Mouse (Mus musculus) heart, adult 9 months (tissue): ENCODE data around the gene Hist1h4j.
A peak's percentile ranks its signal among the peaks of the same experiment; 100 is the strongest.
"Not testable (repeated sequence)": the region's sequence is repeated elsewhere in the genome, so short reads cannot be mapped to it uniquely, and the experiment has no call there.

Experiments
- DNase-seq, 2 experiments: peaks; one replicate each; pipeline ENCODE4 v3.0.0; 2022; ENCODE audit warnings: low spot score in 2 of 2

Hist1h4j gene

DNA sequence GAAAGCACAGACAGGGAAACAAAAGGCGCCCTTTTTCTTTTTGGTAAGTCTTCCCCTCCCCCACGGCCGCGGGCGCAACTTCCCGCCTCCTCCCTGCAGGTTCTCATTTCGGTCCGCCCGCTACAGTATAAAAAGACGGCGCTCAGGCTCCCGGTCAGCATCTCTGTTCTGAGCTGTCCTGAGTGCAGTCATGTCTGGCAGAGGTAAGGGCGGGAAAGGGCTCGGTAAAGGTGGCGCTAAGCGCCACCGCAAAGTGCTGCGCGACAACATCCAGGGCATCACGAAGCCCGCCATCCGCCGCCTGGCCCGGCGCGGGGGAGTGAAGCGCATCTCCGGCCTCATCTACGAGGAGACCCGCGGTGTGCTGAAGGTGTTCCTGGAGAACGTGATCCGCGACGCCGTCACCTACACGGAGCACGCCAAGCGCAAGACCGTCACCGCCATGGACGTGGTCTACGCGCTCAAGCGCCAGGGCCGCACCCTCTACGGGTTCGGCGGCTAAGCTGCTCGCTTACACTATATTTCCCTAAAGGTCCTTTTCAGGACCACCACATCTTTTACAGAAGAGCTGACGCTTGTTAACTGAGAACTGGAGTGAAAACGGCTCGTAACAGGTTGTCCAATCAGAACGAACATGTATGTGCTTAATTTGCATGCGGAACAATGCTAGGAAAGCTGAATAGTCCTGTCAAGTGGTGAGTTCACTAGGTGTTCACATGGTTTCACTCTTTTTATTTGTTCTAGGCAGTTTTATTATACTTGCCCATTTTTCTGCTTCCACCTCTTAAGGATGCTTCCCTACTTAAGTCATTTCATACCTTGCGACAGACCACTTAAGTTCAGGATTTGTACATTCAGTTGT lies at the start of gene Hist1h4j:
TSS of gene Hist1h4j (plus strand) at position 159 of the 862 bp plus-strand sequence.
- peak; percentile 39 to 61 for DNase-seq

DNA sequence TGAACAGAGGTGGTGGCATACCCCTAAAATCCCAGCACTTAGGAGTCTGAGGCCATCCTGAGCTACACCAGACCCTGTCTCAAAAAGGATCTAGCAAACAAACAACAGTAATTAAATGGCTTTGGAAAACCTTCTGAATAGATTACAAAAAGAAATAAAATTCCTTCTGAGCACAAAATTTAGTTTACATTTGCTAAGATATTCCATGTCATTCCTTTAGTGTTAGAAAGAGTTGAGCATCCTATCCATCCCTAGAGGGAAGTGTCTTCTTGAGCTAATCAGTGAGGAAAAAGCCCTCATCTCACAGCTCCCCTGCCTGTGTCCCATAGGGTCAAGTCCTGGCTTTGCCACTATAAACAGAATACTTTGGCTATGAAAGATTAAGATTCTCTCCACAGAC lies 37.1 kb upstream of the Hist1h4j start, which contains the start of gene Olfr1359:
TSS of gene Olfr1359 (plus strand) at position 301 of the 400 bp plus-strand sequence.
- DNase-seq = no peak

DNA sequence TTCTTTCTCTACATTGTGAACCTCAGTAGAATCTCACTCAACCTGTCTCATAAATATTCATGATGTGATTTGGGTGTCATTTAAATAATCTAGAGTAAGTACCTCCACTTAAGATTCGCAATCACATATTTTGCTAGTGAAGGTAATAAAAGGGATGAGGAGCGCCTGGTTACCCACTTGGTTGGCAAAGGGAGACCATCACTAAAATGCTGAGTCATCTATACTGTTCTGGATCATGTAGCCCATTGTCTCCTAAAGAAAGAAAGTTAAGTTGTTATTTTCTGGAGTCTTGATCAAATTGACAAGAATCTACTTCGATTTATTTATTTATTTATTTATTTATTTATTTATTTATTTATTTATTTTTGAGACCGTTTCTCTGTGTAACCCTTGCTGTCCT lies 28.2 kb upstream of the Hist1h4j start:
- no peak for DNase-seq

DNA sequence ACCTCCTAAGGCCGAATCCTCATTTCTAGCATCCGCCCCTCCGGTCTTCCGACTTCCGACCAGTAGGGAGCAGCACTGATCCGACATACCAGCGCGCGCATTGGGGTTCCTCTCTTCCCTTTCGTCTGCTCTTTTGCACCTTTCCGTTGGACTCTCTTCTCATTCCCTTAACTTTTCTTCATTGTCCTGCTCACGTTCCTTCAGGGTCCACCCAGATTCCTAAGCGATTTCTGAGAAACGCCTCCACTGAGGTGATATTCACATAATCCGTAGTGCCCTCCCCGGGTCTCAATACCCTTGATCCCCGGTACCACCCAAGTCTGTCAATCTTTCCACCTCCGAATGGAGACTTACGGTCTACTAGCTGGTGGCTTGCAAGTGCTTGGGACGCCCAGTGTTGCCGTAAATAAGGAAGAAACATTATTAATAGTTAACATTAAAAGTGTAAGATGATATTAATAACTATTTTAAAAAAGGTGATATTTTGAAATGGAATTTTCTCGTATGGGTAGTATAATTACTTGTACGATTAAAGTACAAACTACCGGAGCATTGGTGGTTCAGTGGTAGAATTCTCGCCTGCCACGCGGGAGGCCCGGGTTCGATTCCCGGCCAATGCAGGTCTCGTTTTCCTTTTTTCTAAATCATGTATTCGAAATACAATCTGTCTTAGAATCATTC lies 24.7 kb upstream of the Hist1h4j start:
- peak; percentile 76 to 88 for DNase-seq

DNA sequence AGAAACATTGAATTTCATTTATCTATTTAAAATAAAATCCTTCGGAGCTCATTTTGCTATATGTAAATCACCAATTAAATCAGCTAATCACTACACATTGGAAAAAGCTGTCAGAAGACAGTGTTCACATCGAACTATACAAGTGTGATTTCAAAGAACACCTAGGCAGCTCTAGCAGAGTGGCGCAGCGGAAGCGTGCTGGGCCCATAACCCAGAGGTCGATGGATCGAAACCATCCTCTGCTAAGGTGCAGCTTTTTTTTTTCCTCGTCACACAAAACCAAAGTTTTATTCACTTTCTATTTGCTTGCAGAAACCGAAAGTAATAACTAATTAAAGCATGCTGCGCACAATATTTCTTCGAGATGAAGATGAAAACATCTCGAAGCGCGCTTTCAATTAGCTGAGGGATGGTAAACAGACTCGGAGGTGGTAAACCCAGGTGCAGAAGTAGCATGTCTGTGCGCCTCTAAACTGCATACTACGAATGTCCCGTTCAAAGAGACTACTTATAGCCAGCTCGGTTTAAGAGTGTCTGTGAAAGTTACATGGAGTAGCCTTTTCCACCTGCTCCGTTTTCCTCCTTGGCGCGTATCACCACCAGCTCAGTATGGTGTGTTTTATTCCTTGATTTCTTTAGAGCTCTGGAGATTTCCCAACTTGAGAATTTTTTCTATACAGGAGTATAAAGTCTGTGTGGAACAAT lies 23.9 kb upstream of the Hist1h4j start:
- DNase-seq = peak; percentile 56 to 83

DNA sequence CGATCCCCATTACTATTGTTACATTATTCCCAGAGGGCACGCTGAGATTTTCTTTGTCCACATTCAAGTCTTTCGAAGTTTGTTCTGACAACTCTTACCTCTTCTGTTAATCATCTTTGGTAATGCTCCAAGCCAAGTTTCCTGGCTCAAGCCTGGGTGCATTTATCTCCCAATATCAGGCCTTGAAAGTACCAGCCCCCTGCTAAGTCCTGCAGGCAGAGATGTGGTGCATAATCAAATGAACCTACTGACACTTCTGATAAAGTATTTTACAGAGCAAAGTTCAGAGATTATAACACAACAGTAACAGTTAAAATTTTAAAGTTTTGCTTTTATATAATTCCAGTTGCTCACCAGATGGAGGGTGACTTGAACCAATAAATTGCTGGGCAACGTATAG lies 23.2 kb upstream of the Hist1h4j start:
- no peak for DNase-seq

DNA sequence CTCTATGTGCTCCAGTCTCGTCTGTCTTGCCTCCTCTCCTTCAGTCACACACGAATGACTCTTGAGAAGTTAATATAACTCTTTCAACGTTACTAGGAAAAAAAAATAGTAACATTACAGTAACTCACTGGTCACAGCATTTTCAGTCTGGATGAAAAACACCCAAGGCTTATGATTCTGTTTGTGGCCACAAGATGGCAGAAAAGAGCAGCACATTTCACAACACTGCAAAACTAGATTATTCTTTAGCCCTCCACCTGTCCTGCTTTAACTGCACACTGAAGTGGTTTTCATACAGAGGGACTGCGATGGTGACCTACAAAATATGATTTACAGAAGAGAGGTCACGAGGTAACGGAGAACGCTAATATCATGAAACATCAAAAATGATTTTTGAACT lies 20.1 kb upstream of the Hist1h4j start:
- peak; percentile 23 to 65 for DNase-seq

DNA sequence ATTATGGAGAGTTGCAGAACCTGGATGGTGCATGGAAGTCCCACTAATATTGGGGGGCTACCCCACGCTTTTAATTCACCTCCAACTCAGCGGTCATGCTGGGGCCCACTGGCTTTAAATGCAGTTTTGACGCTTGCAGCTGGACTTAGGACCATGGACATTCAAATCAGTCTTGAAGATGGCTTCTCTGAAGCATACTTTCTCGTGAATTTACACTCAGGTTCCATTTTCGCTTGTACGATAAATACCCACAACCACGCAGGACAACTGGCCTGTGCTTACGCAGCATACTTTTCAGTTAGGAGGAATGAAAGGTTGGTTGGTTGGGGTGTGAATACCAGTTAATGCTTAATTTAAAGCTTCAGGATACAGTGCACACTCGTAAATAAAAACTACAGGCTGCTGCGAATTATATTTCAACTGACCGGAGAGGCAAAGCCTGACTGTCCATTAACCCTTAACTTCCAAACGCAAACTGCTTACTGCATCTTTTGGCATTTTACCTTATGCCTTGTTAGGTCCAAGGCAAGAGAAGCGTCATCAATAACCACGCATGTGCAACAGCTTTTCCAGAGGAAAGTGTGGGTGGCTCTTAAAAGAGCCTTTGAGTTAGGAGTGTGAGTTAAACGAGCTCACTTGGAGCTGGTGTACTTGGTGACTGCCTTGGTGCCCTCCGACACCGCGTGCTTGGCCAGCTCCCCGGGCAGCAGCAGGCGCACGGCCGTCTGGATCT lies 19.6 kb upstream of the Hist1h4j start:
- DNase-seq = no peak

DNA sequence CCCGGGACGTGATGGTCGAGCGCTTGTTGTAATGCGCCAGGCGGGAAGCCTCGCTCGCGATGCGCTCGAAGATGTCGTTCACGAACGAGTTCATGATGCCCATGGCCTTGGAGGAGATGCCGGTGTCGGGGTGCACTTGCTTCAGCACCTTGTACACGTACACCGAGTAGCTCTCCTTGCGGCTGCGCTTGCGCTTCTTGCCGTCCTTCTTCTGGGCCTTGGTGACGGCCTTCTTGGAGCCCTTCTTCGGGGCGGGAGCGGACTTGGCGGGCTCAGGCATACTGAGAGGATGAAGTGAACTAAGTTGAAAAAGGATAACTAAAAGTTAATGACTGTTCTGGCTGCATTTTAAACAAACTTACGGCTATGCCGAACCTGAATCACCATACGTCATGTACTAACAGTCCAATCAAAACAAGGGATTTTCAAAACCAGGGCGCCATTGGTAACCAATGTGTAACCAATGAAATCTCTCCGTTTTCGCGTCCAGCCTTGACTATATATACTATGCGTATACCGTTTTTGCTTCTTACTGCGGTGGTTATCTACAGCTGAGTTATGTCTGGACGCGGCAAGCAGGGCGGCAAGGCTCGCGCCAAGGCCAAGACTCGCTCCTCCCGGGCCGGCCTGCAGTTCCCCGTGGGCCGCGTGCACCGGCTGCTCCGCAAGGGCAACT lies 18.9 kb upstream of the Hist1h4j start, which contains the start of the genes Hist1h2bl and Hist1h2ai:
TSS of gene Hist1h2bl (minus strand) at position 280 of the 676 bp plus-strand sequence.
TSS of gene Hist1h2ai (plus strand) at position 559 of the 676 bp plus-strand sequence.
- DNase-seq = peak; percentile 82 to 91

DNA sequence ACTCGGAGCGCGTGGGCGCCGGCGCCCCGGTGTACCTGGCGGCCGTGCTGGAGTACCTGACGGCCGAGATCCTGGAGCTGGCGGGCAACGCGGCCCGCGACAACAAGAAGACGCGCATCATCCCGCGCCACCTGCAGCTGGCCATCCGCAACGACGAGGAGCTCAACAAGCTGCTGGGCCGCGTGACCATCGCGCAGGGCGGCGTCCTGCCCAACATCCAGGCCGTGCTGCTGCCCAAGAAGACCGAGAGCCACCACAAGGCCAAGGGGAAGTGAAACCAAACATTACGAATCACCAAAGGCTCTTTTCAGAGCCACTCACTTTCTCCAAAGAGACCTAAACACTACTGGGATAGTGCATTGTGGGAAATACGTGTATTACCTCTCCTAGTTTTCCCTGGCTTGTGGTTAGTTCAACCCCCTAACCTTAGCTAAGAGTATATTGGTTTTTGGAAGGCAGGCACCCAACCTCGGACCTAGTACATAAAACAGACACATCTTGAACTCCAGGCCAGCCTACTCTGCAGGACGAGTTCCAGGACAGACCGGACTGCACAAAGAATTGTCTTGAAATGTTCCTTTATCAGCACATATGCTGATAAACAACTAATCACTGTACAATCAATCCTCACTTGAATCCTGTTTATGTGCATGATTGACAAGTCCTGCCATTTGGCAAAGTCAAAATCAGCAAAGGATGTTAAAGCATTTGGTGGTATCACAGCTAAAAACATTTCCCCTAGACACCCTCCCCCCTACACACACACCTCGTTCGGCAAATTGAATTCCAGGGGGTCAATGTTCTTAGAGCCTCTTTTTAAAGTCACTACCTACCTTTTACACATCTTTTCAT lies 18.1 kb upstream of the Hist1h4j start:
- peak; percentile 19 to 41 for DNase-seq

DNA sequence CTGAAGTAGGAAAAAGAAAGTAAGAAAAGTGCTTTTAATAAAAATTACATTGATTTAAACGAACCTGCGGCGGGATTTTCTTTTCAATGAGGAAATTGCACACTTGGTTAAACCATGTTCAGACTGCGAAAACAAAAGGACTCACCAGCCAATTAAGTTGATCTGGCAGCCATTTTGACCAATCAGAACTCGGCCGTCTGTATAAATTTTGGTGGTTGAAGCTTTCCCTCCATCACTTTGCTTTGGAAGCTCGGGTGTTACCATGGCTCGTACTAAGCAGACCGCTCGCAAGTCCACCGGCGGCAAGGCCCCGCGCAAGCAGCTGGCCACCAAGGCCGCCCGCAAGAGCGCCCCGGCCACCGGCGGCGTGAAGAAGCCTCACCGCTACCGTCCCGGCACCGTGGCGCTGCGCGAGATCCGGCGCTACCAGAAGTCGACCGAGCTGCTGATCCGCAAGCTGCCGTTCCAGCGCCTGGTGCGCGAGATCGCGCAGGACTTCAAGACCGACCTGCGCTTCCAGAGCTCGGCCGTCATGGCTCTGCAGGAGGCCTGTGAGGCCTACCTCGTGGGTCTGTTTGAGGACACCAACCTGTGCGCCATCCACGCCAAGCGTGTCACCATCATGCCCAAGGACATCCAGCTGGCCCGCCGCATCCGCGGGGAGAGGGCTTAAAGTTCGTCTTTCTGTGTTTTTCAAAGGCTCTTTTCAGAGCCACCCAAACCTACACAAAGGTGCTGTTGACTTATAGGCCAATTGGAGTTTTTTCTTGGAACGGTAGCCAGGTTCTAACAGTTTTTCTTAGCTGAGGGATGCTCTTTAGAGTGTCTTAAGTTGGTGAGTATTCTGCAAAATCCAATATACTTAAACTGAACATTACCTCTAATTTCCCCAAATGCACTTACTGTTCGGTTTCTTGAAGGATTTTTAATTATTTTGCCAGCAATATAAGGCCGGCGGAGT lies 17.2 kb upstream of the Hist1h4j start, which contains the start of gene Hist1h3h:
TSS of gene Hist1h3h (plus strand) at position 263 of the 961 bp plus-strand sequence.
- DNase-seq = peak; percentile 79 to 89

DNA sequence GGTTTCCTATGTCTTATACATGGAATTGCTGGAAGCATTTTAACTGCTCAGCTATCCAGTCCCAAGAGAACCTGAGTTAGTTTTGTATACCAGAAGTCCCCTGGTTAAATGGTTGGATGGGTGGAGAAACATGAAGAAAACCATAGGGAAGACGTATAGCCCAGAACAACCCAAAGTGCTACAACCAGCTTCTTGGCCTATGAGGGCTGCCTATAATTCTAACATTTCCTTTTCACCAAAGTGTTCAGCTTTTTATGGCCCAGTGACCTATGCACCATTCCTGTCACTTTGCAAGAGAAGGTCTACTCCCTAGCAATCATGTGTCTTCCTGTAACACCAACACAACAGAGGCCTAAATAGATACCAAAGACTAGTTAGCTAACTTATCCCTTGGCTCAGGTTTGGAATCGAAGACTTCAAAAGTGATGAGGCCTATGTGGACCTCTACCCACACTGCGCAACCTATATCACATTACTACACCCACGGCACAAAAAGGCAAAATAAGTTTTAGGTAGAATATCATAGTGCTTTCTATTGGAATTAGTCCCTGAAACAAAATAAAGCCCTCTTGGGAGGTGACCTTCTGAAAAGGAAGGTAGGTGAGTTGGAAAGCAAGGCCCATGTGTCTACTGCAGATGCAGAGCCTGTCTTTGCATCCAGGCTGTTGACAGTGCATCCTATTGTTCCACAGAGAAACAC lies 16.3 kb upstream of the Hist1h4j start:
- DNase-seq = no peak

DNA sequence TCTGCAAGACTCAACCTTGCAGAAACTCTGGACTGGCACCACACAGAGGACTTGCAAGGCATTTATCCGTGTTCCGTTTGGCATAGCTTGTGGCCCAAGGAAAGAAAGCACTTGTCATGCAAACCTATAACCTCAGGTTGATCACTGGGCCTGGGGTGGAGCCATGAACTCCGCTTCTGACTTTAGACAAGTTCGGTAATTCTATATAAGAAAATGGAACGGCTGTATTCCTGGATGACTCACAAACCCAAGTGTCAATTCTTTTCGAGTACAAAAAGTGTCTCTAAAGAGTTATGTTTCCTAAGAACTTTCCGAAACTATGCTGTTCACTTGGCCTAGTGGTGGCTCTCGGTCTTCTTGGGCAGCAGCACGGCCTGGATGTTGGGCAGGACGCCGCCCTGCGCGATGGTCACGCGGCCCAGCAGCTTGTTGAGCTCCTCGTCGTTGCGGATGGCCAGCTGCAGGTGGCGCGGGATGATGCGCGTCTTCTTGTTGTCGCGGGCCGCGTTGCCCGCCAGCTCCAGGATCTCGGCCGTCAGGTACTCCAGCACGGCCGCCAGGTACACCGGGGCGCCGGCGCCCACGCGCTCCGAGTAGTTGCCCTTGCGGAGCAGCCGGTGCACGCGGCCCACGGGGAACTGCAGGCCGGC lies 13.6 kb upstream of the Hist1h4j start:
- not testable (repeated sequence) for DNase-seq

DNA sequence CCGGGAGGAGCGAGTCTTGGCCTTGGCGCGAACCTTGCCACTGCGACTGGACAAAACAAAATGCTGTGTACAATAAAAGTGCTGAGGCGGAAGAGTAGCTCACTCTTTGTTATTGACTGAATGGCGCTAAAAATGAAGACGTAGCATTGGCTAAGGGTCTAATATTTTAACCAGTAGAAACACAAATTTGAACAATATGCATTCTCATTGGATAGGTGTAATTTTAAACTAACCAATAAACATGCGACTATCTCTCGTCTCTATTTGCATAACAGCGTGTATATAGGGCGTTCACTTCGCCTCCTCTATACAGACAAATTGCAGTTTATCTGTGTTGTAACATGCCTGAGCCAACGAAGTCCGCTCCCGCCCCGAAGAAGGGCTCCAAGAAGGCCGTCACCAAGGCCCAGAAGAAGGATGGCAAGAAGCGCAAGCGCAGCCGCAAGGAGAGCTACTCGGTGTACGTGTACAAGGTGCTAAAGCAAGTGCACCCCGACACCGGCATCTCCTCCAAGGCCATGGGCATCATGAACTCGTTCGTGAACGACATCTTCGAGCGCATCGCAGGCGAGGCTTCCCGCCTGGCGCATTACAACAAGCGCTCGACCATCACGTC lies 13.0 kb upstream of the Hist1h4j start, which contains the start of gene Hist1h2bm:
TSS of gene Hist1h2bm (plus strand) at position 288 of the 616 bp plus-strand sequence.
- peak; percentile 69 to 89 for DNase-seq

DNA sequence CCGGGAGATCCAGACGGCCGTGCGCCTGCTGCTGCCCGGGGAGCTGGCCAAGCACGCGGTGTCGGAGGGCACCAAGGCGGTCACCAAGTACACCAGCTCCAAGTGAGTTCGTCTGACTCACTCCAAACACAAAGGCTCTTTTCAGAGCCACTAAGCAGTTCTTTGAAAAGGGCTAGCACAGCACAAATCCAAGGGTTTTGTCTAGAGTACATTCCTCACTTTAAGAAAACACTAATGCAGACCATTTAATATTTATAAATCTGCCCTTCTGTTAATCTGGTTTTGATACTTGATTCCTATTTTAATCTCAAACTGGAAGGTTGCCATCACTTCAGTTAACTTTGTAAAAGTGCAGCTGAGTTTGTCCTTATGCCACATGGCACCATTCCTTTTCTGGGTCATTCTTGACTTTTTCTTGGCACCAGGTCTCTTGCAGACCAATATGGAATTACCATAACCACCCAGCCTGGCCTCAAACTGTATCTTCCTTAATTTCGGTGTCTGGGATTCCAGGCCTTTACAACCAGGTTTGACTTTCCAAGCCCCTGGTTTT lies 12.4 kb upstream of the Hist1h4j start:
- DNase-seq = no peak
